Mouse (Mus musculus): Measurements from ENCODE around the gene Gm5741. TPM values are rescaled to one million over a fixed set of nuclear protein-coding genes. Genes with fewer than 3 reads are reported as not detected.

The Gm5741 gene
- polyA plus RNA-seq (2016; fragmentation: Nextera tagmentation; extraction: Ambion mirVana), result 1.1 TPM in 1 of 2 replicates, not detected in the other

- no peak within 1 kb of the TSS for H3K9ac ChIP-seq (replicated peaks)
- H3K4me2 ChIP-seq, result no peak within 1 kb of the TSS
- peaks cover 41% of the 10 kb centered on the region for H3K36me3 ChIP-seq
- H3K4me1 ChIP-seq (replicated peaks), result peaks cover 14% of the 10 kb centered on the region; the same call in 1 of the 2 replicates
- H3K9me3 ChIP-seq, result no peaks in the 10 kb centered on the region
- no peak within 1 kb of the TSS for H3K27ac ChIP-seq
- H3K27me3 ChIP-seq, result no peaks in the 10 kb centered on the region
- no peak for ATAC-seq (ENCODE audit: insufficient number of reproducible peaks, insufficient read depth, low FRiP score, low TSS enrichment, low read depth)
- no peak within 1 kb of the TSS for H3K4me3 ChIP-seq (replicated peaks)
Measured at GRCm38 (mm10) chr8:85067982-85068381, at the start of gene Gm5741. Gm5741 (minus strand) TSS chr8:85067982.

- 95% methylated on average over 7 of the region's 7 CpGs for WGBS
- no peak overlapping the region for H3K9ac ChIP-seq (replicated peaks)
- no peak for ATAC-seq (ENCODE audit: insufficient number of reproducible peaks, insufficient read depth, low FRiP score, low TSS enrichment, low read depth)
- H3K36me3 ChIP-seq, result peaks cover 12% of the 10 kb centered on the region
- H3K4me2 ChIP-seq, result no peak overlapping the region
- H3K27ac ChIP-seq, result no peak overlapping the region
- H3K4me1 ChIP-seq (replicated peaks), result peaks cover 7% of the 10 kb centered on the region
- H3K9me3 ChIP-seq, result 0 out of 2 replicates have a peak, but pooled peaks cover 5% of the 10 kb centered on the region
- no peak overlapping the region for H3K4me3 ChIP-seq (replicated peaks)
- H3K27me3 ChIP-seq, result no peaks in the 10 kb centered on the region
Measured at GRCm38 (mm10) chr8:85116984-85117383, 49.2 kb upstream of the Gm5741 start.

GRCm38 (mm10) chr8:85115501-85115900 is 47.7 kb upstream of the Gm5741 start:
- H3K36me3 ChIP-seq, result peaks cover 27% of the 10 kb centered on the region
- no peaks in the 10 kb centered on the region for H3K27me3 ChIP-seq
- H3K4me3 ChIP-seq (replicated peaks), result no peak overlapping the region
- H3K4me2 ChIP-seq, result no peak overlapping the region
- ATAC-seq (ENCODE audit: insufficient number of reproducible peaks, insufficient read depth, low FRiP score, low TSS enrichment, low read depth), result no peak
- H3K4me1 ChIP-seq (replicated peaks), result peaks cover 7% of the 10 kb centered on the region
- 80% methylated on average over 4 of the region's 4 CpGs for WGBS
- H3K27ac ChIP-seq, result no peak overlapping the region
- H3K9me3 ChIP-seq, result 0 out of 2 replicates have a peak, but pooled peaks cover 5% of the 10 kb centered on the region
- no peak overlapping the region for H3K9ac ChIP-seq (replicated peaks)

DNA sequence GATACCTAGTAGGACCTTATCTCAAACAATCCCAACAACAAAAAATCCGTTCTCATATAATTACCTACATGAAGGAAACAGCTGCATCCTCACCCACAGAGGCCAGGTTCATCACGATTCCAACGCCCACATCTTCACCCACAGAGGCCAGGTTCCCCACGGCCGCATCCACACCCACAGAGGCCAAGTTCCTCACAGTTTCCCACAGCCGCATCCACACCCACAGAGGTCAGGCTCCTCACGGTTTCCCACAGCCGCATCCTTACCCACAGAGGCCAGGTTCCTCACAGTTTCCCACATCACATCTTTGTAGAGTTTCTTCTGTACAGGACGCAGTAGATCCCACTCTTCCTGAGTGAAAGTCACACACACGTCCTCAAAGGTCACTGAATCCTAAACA is 45.5 kb upstream of the Gm5741 start:
- 95% methylated on average over 10 of the region's 10 CpGs for WGBS
- H3K36me3 ChIP-seq, result peaks cover 43% of the 10 kb centered on the region
- H3K27me3 ChIP-seq, result no peaks in the 10 kb centered on the region
- 0 out of 2 replicates have a peak, but pooled peaks cover 5% of the 10 kb centered on the region for H3K9me3 ChIP-seq
- no peaks in the 10 kb centered on the region for H3K4me1 ChIP-seq (replicated peaks)
- no peak overlapping the region for H3K4me3 ChIP-seq (replicated peaks)
- H3K4me2 ChIP-seq, result no peak overlapping the region
- no peak for ATAC-seq (ENCODE audit: insufficient number of reproducible peaks, insufficient read depth, low FRiP score, low TSS enrichment, low read depth)
- no peak overlapping the region for H3K27ac ChIP-seq
- no peak overlapping the region for H3K9ac ChIP-seq (replicated peaks)

- Histone ChIP-seq H3K9me3 (no peaks in the 10 kb centered on the region), H3K27me3 (no peaks in the 10 kb centered on the region), H3K9ac (replicated peaks) (no peak overlapping the region), H3K27ac (no peak overlapping the region), H3K36me3 (peaks cover 35% of the 10 kb centered on the region), H3K4me2 (no peak overlapping the region), H3K4me3 (replicated peaks) (no peak overlapping the region), H3K4me1 (replicated peaks) (no peaks in the 10 kb centered on the region)
- ATAC-seq (ENCODE audit: insufficient number of reproducible peaks, insufficient read depth, low FRiP score, low TSS enrichment, low read depth), result no peak
- 84% methylated on average over 4 of the region's 4 CpGs for WGBS
Measured at GRCm38 (mm10) chr8:85100076-85100665, 32.4 kb upstream of the Gm5741 start.

DNA sequence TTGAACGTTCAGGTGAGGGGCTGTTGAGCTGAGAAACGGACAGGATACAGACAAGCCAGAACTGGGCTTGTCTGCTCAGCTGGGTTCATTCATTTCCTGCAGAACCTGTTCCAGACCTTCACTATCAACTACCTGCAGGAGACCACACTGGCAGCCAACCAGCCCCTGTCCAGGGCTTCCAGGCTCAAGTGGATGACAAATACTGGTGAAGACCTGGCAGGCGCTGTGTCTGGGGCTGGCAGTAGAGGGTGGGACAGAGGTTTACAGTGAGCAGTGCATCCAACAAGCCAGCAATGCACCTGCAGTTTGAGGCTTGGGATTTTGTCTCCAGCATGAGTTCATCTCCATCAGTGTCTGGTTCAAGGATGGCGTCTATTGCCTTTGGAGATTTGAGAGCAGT is 29.1 kb upstream of the Gm5741 start:
- Histone ChIP-seq H3K4me3 (replicated peaks) (no peak overlapping the region), H3K27me3 (no peaks in the 10 kb centered on the region), H3K9ac (replicated peaks) (no peak overlapping the region), H3K4me1 (replicated peaks) (no peaks in the 10 kb centered on the region), H3K36me3 (peaks cover 58% of the 10 kb centered on the region), H3K4me2 (no peak overlapping the region), H3K27ac (no peak overlapping the region), H3K9me3 (no peaks in the 10 kb centered on the region)
- WGBS, result 88% methylated on average over 4 of the region's 4 CpGs
- no peak for ATAC-seq (ENCODE audit: insufficient number of reproducible peaks, insufficient read depth, low FRiP score, low TSS enrichment, low read depth)

- H3K4me2 ChIP-seq, result no peak overlapping the region
- H3K9me3 ChIP-seq, result no peaks in the 10 kb centered on the region
- no peak for ATAC-seq (ENCODE audit: insufficient number of reproducible peaks, insufficient read depth, low FRiP score, low TSS enrichment, low read depth)
- H3K27me3 ChIP-seq, result no peaks in the 10 kb centered on the region
- peaks cover 63% of the 10 kb centered on the region for H3K36me3 ChIP-seq
- WGBS, result 92% methylated on average over 16 of the region's 16 CpGs
- no peak overlapping the region for H3K4me3 ChIP-seq (replicated peaks)
- no peak overlapping the region for H3K27ac ChIP-seq
- no peak overlapping the region for H3K9ac ChIP-seq (replicated peaks)
- no peaks in the 10 kb centered on the region for H3K4me1 ChIP-seq (replicated peaks)
Measured at GRCm38 (mm10) chr8:85096196-85096595, 28.4 kb upstream of the Gm5741 start.

- H3K36me3 ChIP-seq, result peaks cover 69% of the 10 kb centered on the region
- no peaks in the 10 kb centered on the region for H3K9me3 ChIP-seq
- H3K27me3 ChIP-seq, result no peaks in the 10 kb centered on the region
- H3K9ac ChIP-seq (replicated peaks), result no peak overlapping the region
- no peak overlapping the region for H3K4me3 ChIP-seq (replicated peaks)
- 91% methylated on average over 7 of the region's 7 CpGs for WGBS
- H3K27ac ChIP-seq, result no peak overlapping the region
- H3K4me1 ChIP-seq (replicated peaks), result no peaks in the 10 kb centered on the region
- H3K4me2 ChIP-seq, result no peak overlapping the region
- no peak for ATAC-seq (ENCODE audit: insufficient number of reproducible peaks, insufficient read depth, low FRiP score, low TSS enrichment, low read depth)
Measured at GRCm38 (mm10) chr8:85095566-85095965, 27.8 kb upstream of the Gm5741 start.

DNA sequence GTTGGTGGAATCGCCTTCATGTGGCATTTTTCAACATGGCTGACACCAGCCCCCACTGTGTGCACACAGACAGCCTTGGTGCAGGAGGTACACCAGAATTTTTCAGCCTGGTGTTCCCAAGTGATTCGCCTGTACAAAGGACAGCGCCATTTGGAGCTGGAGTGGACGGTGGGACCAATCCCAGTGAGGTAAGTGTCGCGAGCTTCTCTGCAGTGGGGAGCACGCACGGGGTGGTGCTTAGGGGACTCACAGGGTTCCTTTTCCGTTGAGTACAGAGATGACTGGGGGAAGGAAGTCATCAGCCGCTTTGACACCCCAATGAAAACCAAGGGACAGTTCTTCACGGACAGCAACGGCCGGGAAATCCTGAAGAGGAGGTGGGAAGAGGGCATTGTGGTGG is 27.3 kb upstream of the Gm5741 start:
- no peak overlapping the region for H3K9ac ChIP-seq (replicated peaks)
- H3K4me1 ChIP-seq (replicated peaks), result no peaks in the 10 kb centered on the region
- no peak overlapping the region for H3K4me2 ChIP-seq
- no peaks in the 10 kb centered on the region for H3K27me3 ChIP-seq
- no peak for ATAC-seq (ENCODE audit: insufficient number of reproducible peaks, insufficient read depth, low FRiP score, low TSS enrichment, low read depth)
- H3K27ac ChIP-seq, result no peak overlapping the region
- 89% methylated on average over 13 of the region's 13 CpGs for WGBS
- no peak overlapping the region for H3K4me3 ChIP-seq (replicated peaks)
- H3K36me3 ChIP-seq, result peaks cover 69% of the 10 kb centered on the region
- H3K9me3 ChIP-seq, result no peaks in the 10 kb centered on the region

DNA sequence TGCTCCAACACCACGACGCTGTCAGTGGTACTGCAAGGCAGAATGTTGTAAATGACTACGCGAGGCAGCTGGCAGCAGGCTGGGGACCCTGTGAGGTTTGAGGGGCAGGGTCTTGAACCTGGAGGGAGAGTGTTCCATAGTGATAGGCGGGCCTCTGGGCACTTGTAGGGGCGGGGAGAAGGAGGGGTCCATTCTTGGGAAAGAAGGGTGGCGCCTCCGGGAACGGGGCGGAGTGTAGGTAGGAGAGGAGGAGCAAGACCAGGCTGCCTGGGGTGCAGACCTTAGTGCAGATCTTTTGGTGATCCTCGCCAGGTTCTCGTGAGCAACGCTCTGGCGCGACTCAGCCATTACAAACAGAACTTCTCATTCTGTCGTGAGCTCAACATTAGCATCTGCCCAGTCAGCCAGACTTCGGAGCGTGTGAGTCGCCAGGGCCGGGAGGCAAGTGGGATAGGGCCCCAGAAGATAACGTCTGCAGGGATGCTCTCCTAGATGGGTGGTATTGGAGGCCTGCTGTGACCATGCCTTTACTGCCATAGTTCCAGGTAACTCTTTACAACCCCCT is 23.8 kb upstream of the Gm5741 start:
- no peak overlapping the region for H3K4me2 ChIP-seq
- H3K27me3 ChIP-seq, result no peaks in the 10 kb centered on the region
- no peak overlapping the region for H3K4me3 ChIP-seq (replicated peaks)
- ATAC-seq (ENCODE audit: insufficient number of reproducible peaks, insufficient read depth, low FRiP score, low TSS enrichment, low read depth), result no peak
- 28% methylated on average over 21 of the region's 21 CpGs for WGBS
- no peak overlapping the region for H3K27ac ChIP-seq
- H3K9me3 ChIP-seq, result no peaks in the 10 kb centered on the region
- no peak overlapping the region for H3K9ac ChIP-seq (replicated peaks)
- H3K36me3 ChIP-seq, result peaks cover 70% of the 10 kb centered on the region
- H3K4me1 ChIP-seq (replicated peaks), result no peaks in the 10 kb centered on the region

DNA sequence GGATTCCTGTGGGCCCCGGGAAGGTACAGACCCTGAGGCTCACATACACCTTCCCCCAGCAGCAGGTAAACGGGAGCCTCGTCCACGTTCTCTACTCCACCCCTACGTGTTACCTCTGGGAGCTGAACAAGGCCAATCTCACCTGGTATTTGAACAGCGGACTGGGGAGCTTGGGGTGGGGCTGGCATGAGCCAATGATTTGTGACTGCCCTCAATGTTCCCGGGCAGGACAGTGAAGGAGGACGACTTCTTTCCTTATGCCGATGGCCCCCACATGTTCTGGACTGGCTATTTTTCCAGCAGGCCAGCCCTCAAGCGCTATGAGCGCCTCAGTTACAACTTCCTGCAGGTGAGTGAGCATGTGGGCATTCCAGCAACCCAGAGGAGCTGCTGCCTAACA is 23.1 kb upstream of the Gm5741 start:
- Histone ChIP-seq H3K9me3 (no peaks in the 10 kb centered on the region), H3K4me2 (no peak overlapping the region), H3K9ac (replicated peaks) (no peak overlapping the region), H3K4me1 (replicated peaks) (no peaks in the 10 kb centered on the region), H3K4me3 (replicated peaks) (no peak overlapping the region), H3K27me3 (no peaks in the 10 kb centered on the region), H3K36me3 (peaks cover 65% of the 10 kb centered on the region), H3K27ac (no peak overlapping the region)
- no peak for ATAC-seq (ENCODE audit: insufficient number of reproducible peaks, insufficient read depth, low FRiP score, low TSS enrichment, low read depth)
- WGBS, result 83% methylated on average over 11 of the region's 11 CpGs

- Histone ChIP-seq H3K4me3 (replicated peaks) (no peak overlapping the region), H3K9me3 (no peaks in the 10 kb centered on the region), H3K4me1 (replicated peaks) (peaks cover 3% of the 10 kb centered on the region), H3K36me3 (peaks cover 56% of the 10 kb centered on the region), H3K27ac (no peak overlapping the region), H3K4me2 (no peak overlapping the region), H3K27me3 (no peaks in the 10 kb centered on the region), H3K9ac (replicated peaks) (no peak overlapping the region)
- ATAC-seq (ENCODE audit: insufficient number of reproducible peaks, insufficient read depth, low FRiP score, low TSS enrichment, low read depth), result no peak
- WGBS, result 82% methylated on average over 2 of the region's 2 CpGs
Measured at GRCm38 (mm10) chr8:85088771-85089170, 21.0 kb upstream of the Gm5741 start.

All from limb, embryonic 12.5 days (tissue).